Mouse (Mus musculus): ENCODE measurements around the gene Pla2g15. TPM values are rescaled to one million over a fixed set of nuclear protein-coding genes. Genes with fewer than 3 reads are reported as not detected.

Pla2g15 gene
- 13.7 and 14.9 TPM in 2 replicates for polyA plus RNA-seq (2015; fragmentation: Nextera tagmentation; extraction: Ambion mirVana)

DNA sequence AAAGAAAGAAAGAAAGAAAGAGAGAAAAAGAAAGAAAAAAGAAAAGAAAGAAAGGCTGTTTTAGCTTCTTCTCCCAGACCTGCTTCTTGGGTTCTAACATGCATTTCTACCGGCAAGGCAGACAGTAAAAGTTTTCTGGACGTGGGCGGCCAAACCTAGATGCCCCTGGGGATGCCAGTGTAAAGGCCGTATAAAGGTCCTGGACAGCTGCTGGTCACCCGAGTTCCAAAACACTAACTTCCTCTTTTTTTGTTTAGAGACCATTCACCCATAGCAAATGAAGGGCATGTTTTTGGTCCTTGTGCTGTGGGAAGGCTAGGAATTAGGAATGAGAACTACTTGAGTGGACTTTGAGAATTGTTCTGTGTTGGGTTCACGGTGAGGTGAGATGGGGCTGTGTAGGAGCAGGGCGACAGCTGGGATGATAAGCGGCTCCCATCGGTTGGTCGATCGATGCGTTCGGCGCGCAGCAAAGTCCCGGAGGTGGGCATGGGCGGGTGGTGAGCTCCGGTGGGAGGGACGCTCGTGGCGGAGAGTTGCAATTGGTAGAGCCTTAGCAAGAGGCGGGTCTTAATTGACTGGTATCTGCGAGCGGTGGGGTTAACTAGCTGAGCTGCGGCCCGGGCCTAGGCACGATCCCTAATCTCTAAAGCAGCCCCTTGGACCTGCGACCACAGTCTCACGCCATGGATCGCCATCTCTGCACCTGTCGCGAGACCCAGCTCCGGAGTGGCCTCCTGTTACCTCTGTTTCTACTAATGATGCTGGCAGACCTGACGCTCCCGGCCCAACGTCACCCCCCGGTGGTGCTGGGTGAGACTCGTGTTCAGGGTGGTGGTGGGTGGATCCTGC, at the start of gene Pla2g15:
Gene Pla2g15, plus strand, starts transcription at position 599 of the 852 bp plus-strand sequence.
- H3K4me2 ChIP-seq (ENCODE audit: low read depth, low read length) = peak within 1 kb of the TSS; percentile 69
- 0 out of 2 replicates have a peak within 1 kb of the TSS, but pooled peaks have one; percentile 46 for H3K27ac ChIP-seq (ENCODE audit: low read length)
- H3K36me3 ChIP-seq (ENCODE audit: control insufficient read depth, insufficient read depth, low read length) = no peaks in the 10 kb centered on the region
- ATAC-seq (ENCODE audit: insufficient read depth, low FRiP score) = peak; percentile 97
- H3K9me3 ChIP-seq (replicated peaks; ENCODE audit: control insufficient read depth, low read length) = no peaks in the 10 kb centered on the region
- no peaks in the 10 kb centered on the region for H3K27me3 ChIP-seq (ENCODE audit: control insufficient read depth, insufficient read depth, low read length)
- peaks cover 8% of the 10 kb centered on the region for H3K4me1 ChIP-seq (ENCODE audit: control insufficient read depth, insufficient read depth, low read length)
- WGBS = under 1% methylated on average over 38 of the region's 38 CpGs
- peak within 1 kb of the TSS; percentile 67 for H3K4me3 ChIP-seq (replicated peaks; ENCODE audit: low read length)
- H3K9ac ChIP-seq (ENCODE audit: low read length) = peak within 1 kb of the TSS; percentile 76

DNA sequence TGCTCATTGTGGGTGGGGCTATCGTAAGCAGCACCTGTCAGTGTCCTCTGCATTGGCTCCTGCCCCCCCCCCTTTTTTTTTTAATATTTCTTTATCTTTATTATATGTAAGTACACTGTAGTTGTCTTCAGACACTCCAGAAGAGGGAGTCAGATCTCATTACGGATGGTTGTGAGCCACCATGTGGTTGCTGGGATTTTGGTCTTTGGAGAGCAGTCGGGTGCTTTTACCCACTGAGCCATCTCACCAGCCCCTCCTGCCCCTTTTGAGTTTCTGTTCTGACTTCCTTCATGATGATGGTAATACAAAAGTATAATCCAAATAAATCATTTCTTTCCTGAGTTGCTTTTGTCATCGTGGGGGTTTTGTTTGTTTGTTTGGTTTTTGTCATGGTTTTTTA, 47.9 kb upstream of the Pla2g15 start:
- Histone ChIP-seq H3K9me3 (replicated peaks; ENCODE audit: control insufficient read depth, low read length) (no peaks in the 10 kb centered on the region), H3K9ac (ENCODE audit: low read length) (no peak overlapping the region), H3K36me3 (ENCODE audit: control insufficient read depth, insufficient read depth, low read length) (peaks cover 5% of the 10 kb centered on the region; the same call in 1 of the 2 replicates), H3K27ac (ENCODE audit: low read length) (no peak overlapping the region), H3K4me2 (ENCODE audit: low read depth, low read length) (no peak overlapping the region), H3K4me1 (ENCODE audit: control insufficient read depth, insufficient read depth, low read length) (no peaks in the 10 kb centered on the region), H3K4me3 (replicated peaks; ENCODE audit: low read length) (no peak overlapping the region), H3K27me3 (ENCODE audit: control insufficient read depth, insufficient read depth, low read length) (no peaks in the 10 kb centered on the region)
- ATAC-seq (ENCODE audit: insufficient read depth, low FRiP score) = no peak
- WGBS = 84% methylated on average over 4 of the region's 4 CpGs

DNA sequence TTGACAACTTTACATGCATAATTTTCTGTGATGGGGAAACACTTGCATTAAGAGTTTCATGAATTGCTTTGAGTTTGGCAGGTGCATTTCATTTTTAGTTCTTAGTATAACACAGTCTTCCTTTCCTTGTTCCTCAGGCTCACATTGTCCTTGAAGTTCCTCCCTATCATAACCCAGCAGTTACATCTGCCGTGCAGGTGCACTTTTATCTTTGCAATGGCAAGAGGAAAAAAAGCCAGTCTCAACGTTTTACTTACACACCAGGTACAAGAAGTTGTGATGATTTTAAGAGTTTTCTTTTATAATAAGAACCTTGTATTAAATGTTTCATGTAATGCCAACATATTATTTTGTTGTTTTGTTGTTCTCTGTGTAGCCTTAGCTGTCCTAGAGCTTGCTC, 46.3 kb upstream of the Pla2g15 start:
- Histone ChIP-seq H3K4me3 (replicated peaks; ENCODE audit: low read length) (no peak overlapping the region), H3K9ac (ENCODE audit: low read length) (no peak overlapping the region), H3K4me2 (ENCODE audit: low read depth, low read length) (no peak overlapping the region), H3K4me1 (ENCODE audit: control insufficient read depth, insufficient read depth, low read length) (no peaks in the 10 kb centered on the region), H3K9me3 (replicated peaks; ENCODE audit: control insufficient read depth, low read length) (no peaks in the 10 kb centered on the region), H3K36me3 (ENCODE audit: control insufficient read depth, insufficient read depth, low read length) (peaks cover 13% of the 10 kb centered on the region; the same call in 1 of the 2 replicates), H3K27me3 (ENCODE audit: control insufficient read depth, insufficient read depth, low read length) (no peaks in the 10 kb centered on the region), H3K27ac (ENCODE audit: low read length) (no peak overlapping the region)
- 80% methylated on average over 2 of the region's 2 CpGs for WGBS
- ATAC-seq (ENCODE audit: insufficient read depth, low FRiP score) = no peak

DNA sequence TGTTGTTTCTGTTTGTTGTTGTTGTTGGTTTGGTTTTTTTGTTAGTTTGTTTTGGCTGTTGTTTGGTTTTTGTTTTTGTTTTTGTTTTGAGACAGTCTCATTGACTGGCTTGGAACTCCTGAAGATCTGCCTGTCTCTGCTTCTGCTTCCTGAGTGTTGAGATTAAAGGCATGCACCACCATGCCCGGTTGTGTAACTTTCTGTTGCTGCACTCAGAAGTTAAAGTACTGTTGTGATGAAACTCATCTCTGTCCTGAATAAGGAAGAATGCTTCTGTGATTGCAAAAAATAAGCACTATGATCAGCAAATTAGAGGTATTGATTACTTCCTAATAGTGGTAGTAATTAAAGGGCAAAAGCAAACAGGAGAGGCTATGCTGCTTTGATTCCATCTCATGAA, 44.0 kb upstream of the Pla2g15 start:
- H3K36me3 ChIP-seq (ENCODE audit: control insufficient read depth, insufficient read depth, low read length) = peaks cover 14% of the 10 kb centered on the region; the same call in 1 of the 2 replicates
- 74% methylated on average over 1 of the region's 1 CpGs for WGBS
- H3K27ac ChIP-seq (ENCODE audit: low read length) = no peak overlapping the region
- H3K9me3 ChIP-seq (replicated peaks; ENCODE audit: control insufficient read depth, low read length) = no peaks in the 10 kb centered on the region
- H3K4me1 ChIP-seq (ENCODE audit: control insufficient read depth, insufficient read depth, low read length) = no peaks in the 10 kb centered on the region
- H3K9ac ChIP-seq (ENCODE audit: low read length) = no peak overlapping the region
- ATAC-seq (ENCODE audit: insufficient read depth, low FRiP score) = no peak
- H3K4me3 ChIP-seq (replicated peaks; ENCODE audit: low read length) = no peak overlapping the region
- no peaks in the 10 kb centered on the region for H3K27me3 ChIP-seq (ENCODE audit: control insufficient read depth, insufficient read depth, low read length)
- H3K4me2 ChIP-seq (ENCODE audit: low read depth, low read length) = no peak overlapping the region

DNA sequence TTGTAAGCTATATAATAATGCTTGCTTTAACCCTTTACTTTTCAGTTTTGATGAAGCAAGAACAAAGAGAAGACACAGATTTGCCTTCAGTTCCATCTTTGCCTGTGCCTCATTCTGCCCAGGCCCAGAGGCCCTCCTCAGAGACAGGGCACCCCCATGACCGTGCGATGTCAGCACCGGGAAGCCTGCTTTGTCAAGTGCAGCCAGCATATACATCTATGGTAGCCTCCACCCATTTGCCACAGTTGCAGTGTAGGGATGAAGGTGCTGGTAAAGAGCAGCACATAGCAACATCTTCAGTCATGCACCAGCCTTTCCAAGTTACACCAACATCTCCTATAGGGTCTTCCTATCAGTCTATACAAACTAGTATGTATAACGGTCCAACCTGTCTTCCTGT, 42.1 kb upstream of the Pla2g15 start:
- H3K4me3 ChIP-seq (replicated peaks; ENCODE audit: low read length) = no peak overlapping the region
- no peaks in the 10 kb centered on the region for H3K4me1 ChIP-seq (ENCODE audit: control insufficient read depth, insufficient read depth, low read length)
- H3K9ac ChIP-seq (ENCODE audit: low read length) = no peak overlapping the region
- no peaks in the 10 kb centered on the region for H3K27me3 ChIP-seq (ENCODE audit: control insufficient read depth, insufficient read depth, low read length)
- peaks cover 12% of the 10 kb centered on the region; the same call in 1 of the 2 replicates for H3K36me3 ChIP-seq (ENCODE audit: control insufficient read depth, insufficient read depth, low read length)
- 92% methylated on average over 4 of the region's 4 CpGs for WGBS
- ATAC-seq (ENCODE audit: insufficient read depth, low FRiP score) = no peak
- H3K4me2 ChIP-seq (ENCODE audit: low read depth, low read length) = no peak overlapping the region
- no peak overlapping the region for H3K27ac ChIP-seq (ENCODE audit: low read length)
- no peaks in the 10 kb centered on the region for H3K9me3 ChIP-seq (replicated peaks; ENCODE audit: control insufficient read depth, low read length)

DNA sequence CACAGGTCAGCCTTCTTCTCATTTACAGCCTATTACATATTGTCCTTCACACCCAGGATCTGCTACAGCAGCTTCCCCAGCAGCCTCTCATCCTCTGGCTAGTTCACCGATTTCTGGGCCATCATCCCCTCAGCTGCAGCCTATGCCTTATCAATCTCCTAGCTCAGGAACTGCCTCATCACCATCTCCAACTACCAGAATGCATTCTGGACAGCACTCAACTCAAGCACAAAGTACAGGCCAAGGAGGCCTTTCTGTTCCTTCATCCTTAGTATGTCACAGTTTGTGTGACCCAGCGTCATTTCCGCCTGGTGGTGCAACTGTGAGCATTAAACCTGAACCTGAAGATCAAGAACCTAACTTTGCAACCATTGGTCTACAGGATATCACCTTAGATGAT, 41.5 kb upstream of the Pla2g15 start:
- Histone ChIP-seq H3K4me2 (ENCODE audit: low read depth, low read length) (no peak overlapping the region), H3K36me3 (ENCODE audit: control insufficient read depth, insufficient read depth, low read length) (peaks cover 12% of the 10 kb centered on the region; the same call in 1 of the 2 replicates), H3K4me1 (ENCODE audit: control insufficient read depth, insufficient read depth, low read length) (no peaks in the 10 kb centered on the region), H3K27me3 (ENCODE audit: control insufficient read depth, insufficient read depth, low read length) (no peaks in the 10 kb centered on the region), H3K9me3 (replicated peaks; ENCODE audit: control insufficient read depth, low read length) (no peaks in the 10 kb centered on the region), H3K4me3 (replicated peaks; ENCODE audit: low read length) (no peak overlapping the region), H3K9ac (ENCODE audit: low read length) (no peak overlapping the region), H3K27ac (ENCODE audit: low read length) (no peak overlapping the region)
- no peak for ATAC-seq (ENCODE audit: insufficient read depth, low FRiP score)
- 95% methylated on average over 3 of the region's 3 CpGs for WGBS

DNA sequence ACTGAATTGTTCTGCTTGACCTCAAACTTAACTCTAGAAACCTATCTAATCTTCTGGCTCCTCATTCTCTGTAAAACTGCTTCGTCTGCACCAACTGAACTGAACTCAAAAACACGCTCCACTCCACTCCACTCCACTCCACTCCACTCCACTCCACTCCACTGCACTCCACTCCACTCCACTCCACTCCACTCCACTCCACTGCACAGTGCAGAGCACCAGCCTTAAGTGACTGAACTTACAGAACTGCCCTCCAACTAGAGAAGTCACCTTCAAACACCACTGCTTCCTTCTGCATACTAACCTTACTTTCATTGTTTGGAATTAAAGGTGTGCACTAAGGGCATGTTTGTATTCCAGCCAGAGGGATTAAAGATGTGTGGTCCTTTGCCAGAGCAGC, 38.2 kb upstream of the Pla2g15 start:
- H3K9ac ChIP-seq (ENCODE audit: low read length) = no peak overlapping the region
- H3K36me3 ChIP-seq (ENCODE audit: control insufficient read depth, insufficient read depth, low read length) = peaks cover 21% of the 10 kb centered on the region
- no peak overlapping the region for H3K4me2 ChIP-seq (ENCODE audit: low read depth, low read length)
- H3K27ac ChIP-seq (ENCODE audit: low read length) = no peak overlapping the region
- no peaks in the 10 kb centered on the region for H3K4me1 ChIP-seq (ENCODE audit: control insufficient read depth, insufficient read depth, low read length)
- no peaks in the 10 kb centered on the region for H3K27me3 ChIP-seq (ENCODE audit: control insufficient read depth, insufficient read depth, low read length)
- no peak overlapping the region for H3K4me3 ChIP-seq (replicated peaks; ENCODE audit: low read length)
- no peaks in the 10 kb centered on the region for H3K9me3 ChIP-seq (replicated peaks; ENCODE audit: control insufficient read depth, low read length)
- WGBS = 83% methylated on average over 2 of the region's 2 CpGs
- ATAC-seq (ENCODE audit: insufficient read depth, low FRiP score) = no peak

DNA sequence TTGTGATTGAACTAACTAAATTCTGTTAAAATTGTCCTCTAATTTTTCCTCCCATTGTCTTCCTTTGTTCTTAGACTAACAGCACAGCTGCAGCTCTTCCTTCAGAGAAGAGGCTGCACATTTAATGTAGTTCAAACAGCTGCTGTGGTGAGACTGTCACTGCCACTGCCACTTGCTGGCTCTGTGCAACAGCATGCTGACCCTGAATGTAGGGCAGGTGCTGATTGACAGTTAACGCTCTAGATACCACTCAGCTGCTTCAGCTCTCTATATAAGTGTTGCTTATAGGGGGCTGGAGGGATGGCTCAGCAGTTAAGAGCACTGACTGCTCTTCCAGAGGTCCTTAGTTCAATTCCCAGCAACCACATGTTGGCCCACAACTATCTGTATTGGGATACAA, 37.7 kb upstream of the Pla2g15 start:
- Histone ChIP-seq H3K9ac (ENCODE audit: low read length) (no peak overlapping the region), H3K9me3 (replicated peaks; ENCODE audit: control insufficient read depth, low read length) (no peaks in the 10 kb centered on the region), H3K4me2 (ENCODE audit: low read depth, low read length) (no peak overlapping the region), H3K4me3 (replicated peaks; ENCODE audit: low read length) (no peak overlapping the region), H3K36me3 (ENCODE audit: control insufficient read depth, insufficient read depth, low read length) (peaks cover 21% of the 10 kb centered on the region), H3K27me3 (ENCODE audit: control insufficient read depth, insufficient read depth, low read length) (no peaks in the 10 kb centered on the region), H3K27ac (ENCODE audit: low read length) (no peak overlapping the region), H3K4me1 (ENCODE audit: control insufficient read depth, insufficient read depth, low read length) (no peaks in the 10 kb centered on the region)
- 82% methylated on average over 1 of the region's 1 CpGs for WGBS
- no peak for ATAC-seq (ENCODE audit: insufficient read depth, low FRiP score)

DNA sequence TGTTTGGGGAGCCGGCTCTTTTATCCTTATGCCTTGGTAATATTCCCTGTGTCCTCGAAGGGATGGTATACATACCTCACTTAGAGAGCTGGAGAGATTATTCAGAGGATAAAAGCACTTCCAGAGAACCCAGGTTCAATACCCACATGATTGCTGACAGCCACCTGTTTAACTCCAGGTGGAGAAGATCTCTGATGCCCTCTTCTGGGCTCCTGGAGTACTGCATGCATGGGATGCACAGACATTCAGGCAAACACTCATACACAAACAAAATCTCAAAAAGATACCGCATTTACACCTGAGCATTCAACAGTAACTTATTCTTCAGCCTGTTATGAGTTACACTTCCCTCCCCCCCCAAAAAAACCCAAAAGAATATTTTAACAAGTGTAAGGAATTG, 34.3 kb upstream of the Pla2g15 start:
- no peak overlapping the region for H3K9ac ChIP-seq (ENCODE audit: low read length)
- H3K27me3 ChIP-seq (ENCODE audit: control insufficient read depth, insufficient read depth, low read length) = no peaks in the 10 kb centered on the region
- no peaks in the 10 kb centered on the region for H3K9me3 ChIP-seq (replicated peaks; ENCODE audit: control insufficient read depth, low read length)
- 94% methylated on average over 3 of the region's 3 CpGs for WGBS
- no peak overlapping the region for H3K4me2 ChIP-seq (ENCODE audit: low read depth, low read length)
- peaks cover 9% of the 10 kb centered on the region; the same call in 1 of the 2 replicates for H3K36me3 ChIP-seq (ENCODE audit: control insufficient read depth, insufficient read depth, low read length)
- no peak overlapping the region for H3K4me3 ChIP-seq (replicated peaks; ENCODE audit: low read length)
- no peaks in the 10 kb centered on the region for H3K4me1 ChIP-seq (ENCODE audit: control insufficient read depth, insufficient read depth, low read length)
- no peak overlapping the region for H3K27ac ChIP-seq (ENCODE audit: low read length)
- ATAC-seq (ENCODE audit: insufficient read depth, low FRiP score) = no peak
